Mouse (Mus musculus) kidney, postnatal 10 days (tissue): ENCODE measurements at regions not wholly inside any gene's neighbourhood (a gene's known extent, or its start where the extent isn't known, plus 50 kb on each side); places are given as distances from the start of the nearest gene placed in this dataset.

Experiments used
- DNase-seq: peaks from one replicate; pipeline ENCODE4 v3.0.0; 2021; ENCODE audit warnings: mixed read lengths

DNA sequence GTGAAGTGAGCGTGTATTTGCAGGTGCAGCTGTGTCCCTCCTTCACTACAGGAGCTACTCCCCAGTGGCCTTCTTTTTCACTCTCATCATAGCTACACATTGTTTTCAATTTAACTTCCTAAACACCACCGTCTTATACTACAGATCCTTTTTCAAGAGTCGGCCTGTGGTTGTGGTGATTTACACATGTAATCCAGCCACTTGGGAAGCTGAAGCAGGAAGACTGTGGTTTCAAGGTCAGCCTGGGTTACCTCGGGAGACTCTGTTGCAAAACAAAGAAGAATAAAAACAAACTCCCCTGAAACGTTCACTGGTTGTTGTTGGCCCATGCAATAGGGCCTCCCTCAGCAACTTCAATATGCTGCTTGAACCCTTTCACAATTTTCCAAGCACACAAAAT, 153.8 kb upstream of the Kcnh8 start:
- DNase-seq = no peak

DNA sequence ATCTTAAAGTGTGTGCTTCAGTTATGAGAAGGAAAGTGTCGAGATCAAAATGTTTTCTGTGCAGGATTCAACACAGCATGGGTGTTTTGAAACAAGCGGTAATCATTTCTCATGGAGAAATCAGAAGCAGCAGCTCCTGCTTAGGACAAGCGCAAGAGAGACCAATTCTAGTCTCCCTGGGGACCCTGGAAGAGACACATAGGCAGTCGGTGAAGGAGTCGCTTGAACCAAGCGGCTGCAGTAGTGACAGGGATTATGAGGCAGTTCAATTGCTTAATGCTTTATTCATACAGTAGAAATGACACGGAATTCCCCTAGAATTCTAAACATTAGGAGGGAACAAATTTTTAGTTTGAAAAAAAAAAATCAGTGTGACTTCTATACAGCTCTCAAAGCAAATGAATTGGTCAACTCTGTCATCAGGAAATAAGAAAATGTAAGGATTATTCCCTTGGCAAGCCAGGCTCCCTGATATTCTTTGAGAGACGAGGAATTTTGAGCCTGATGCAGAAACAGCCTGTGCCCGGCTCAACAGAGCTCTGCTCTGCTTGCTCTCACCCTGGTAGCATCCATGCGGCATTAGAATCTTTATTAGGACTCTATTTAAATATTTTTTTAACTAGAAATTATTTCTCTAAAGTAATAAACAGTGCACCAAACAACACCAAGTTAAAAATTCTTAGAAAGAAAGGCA, 143.1 kb upstream of the Kcnh8 start:
- no peak for DNase-seq

- no peak for DNase-seq
Measured at GRCm38 (mm10) chr17:52459997-52460387, 142.5 kb upstream of the Kcnh8 start.

DNA sequence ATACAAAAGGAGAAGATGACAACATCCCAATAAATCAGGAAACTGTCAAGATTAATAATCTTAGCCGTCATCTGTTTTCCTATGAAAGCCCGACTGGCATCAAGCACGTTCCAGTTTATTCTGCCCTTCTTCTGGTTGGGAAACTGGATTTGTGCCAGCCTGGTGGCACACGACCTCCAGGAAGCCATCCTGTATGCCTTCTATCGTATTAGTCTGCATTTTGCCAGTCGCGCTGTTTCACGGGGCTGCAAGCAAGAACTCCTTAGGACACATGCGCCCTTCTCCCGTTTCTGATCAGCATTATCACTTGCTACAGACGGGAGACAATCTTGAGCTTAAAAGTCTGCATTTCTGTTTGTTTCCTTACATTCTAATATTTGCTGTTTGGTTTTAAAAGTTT, 141.2 kb upstream of the Kcnh8 start:
- DNase-seq = no peak

GRCm38 (mm10) chr17:52461709-52462141, 140.8 kb upstream of the Kcnh8 start:
- peak; percentile 29 for DNase-seq

- no peak for DNase-seq
Measured at GRCm38 (mm10) chr17:52462361-52462760, 140.1 kb upstream of the Kcnh8 start.

DNA sequence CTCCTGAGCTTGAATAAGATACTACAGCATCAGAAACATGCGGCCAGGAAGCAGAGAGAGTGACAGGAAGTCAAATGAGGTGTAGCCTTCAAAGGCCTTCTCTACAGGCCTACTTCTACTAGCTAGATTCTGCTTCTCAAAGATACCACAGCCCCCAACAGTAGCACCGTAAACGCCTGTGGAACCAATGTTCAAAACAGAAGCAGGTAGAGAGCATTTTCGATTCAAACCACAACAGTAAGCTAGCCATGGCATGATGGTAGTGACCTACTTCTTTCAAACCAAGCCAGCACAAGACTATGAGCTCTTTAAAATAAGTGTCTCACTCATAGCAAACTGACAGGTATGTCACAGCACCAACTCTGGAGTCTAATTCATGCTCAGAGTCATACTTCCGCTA, 134.0 kb upstream of the Kcnh8 start:
- no peak for DNase-seq

GRCm38 (mm10) chr17:52479327-52480086, 123.0 kb upstream of the Kcnh8 start:
- DNase-seq = no peak

DNA sequence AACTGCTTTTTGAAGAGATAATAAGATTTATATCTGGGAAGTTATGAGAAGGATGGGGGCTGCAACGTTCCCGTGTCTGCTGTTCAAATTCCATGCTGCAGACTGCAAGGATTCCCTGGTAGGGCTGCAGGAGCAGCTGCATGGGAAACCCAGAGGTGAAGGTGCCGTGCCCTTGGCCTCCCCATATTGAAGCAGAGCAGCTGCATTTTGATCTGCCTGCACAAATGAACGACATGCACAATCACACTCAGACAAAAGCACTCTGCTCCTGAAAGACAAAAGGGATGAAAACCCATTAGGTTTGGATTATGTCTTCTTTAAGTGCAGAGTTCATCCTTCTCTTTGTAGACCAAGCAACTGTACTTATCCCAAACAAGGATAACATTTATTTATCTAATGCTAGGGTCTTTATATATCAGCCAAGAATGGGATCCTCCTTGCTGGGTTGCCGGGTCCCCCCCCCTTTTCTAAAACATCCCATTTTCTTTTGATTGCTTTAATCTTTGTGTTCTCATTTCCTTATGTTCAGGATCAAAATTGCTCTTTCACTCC, 122.3 kb upstream of the Kcnh8 start:
- DNase-seq = peak; percentile 7

GRCm38 (mm10) chr17:52506760-52507159, 95.7 kb upstream of the Kcnh8 start:
- no peak for DNase-seq

DNA sequence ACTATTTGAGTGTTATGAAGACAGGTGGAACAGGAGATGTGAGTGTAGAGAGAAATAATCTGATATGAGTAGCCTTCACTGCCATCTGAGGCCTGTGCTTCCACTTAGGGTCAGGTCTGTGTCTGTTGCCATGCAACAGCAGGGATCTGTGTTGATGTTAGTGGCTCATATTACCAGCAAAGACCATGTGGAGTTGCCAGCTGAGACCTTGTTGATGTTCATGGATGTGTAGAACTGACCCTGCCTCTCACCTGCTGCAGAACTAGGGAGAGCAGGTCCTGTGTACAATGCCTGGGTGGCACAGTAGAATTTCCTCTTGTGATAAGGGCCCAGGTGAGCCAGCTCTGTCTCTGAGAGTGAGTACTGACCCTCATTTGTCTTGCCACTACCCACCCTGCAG, 72.2 kb upstream of the Kcnh8 start:
- no peak for DNase-seq
